Comparison of ENCODE assay signal across 24 mouse cellular contexts in the genomic region with DNA sequence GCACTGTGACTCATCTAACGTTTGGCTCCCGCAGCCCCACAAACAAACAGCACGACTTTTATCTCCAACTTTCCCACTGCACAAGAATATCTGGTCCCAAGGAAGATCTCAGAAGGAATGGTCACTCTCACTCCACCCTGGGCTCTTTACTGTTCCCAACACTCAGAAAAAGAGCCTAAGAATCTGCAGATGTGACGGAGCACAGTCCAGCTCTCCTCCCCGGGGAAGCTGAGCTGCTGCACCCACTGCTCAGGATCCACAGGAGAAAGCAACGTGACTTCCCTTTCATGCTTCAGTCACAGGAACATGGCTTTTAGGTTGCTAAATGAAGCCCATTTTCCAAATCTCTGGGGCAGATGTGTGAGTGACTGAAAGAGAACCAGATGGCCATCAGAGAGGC.
A peak's percentile ranks its signal among the peaks of the same experiment; 100 is the strongest.
DNase-seq lines count a peak whose midpoint lies in the region.
"Had no signal": no experiment of that assay in that cellular context is flagged by ENCODE, and none has a peak within 500 bp of the region (broad histone marks: within the 10 kb centered on the region; RNA-seq: fewer than 3 reads in every experiment).

No protein-coding gene starts in this region.

- peak; percentile 30 for DNase-seq in gastrocnemius, adult 18-20 months (ENCODE audit: low spot score)
- no peak for DNase-seq in gastrocnemius, postnatal 4 days (ENCODE audit: low spot score in 2 of 2)
- DNase-seq in heart, adult 11 months = peak; percentile 98
- DNase-seq in heart, postnatal 36 days = no peak
- DNase-seq in heart, adult 9 months (ENCODE audit: low spot score in 2 of 2) = peak; percentile 58 to 77
- no peak for DNase-seq in heart, postnatal 4 days
- no peak for DNase-seq in adrenal gland, adult 8-10 months
- DNase-seq: adrenal gland, postnatal 10 days; adrenal gland, postnatal 36 days; cerebellum, adult 11 months; cerebellum, adult 2 months; cerebellum, adult 9-11 months; cerebellum, postnatal 25 days; forebrain, postnatal 0 days; gastrocnemius, postnatal 10 days; kidney, adult 11 months; kidney, adult 8-10 months had no signal

- H3K4me1 ChIP-seq in brown adipose tissue, adult 24 weeks (ENCODE audit: control insufficient read depth, insufficient read depth, insufficient read length, low read length) = peaks cover 6% of the 10 kb centered on the region; the same call in 1 of the 2 replicates

- H3K27ac ChIP-seq in brown adipose tissue, adult 24 weeks (replicated peaks; ENCODE audit: low read depth, low read length) = 0 out of 2 replicates have a peak overlapping the region, but pooled peaks have one; percentile 2
- H3K27ac ChIP-seq: embryonic facial prominence, embryonic 12.5 days; embryonic facial prominence, embryonic 15.5 days; heart, embryonic 10.5 days; hindbrain, embryonic 10.5 days; hindbrain, embryonic 13.5 days; intestine, embryonic 15.5 days had no signal

- H3K4me3 ChIP-seq in brown adipose tissue, adult 24 weeks (ENCODE audit: insufficient read depth, low read depth, low read length) = no peak overlapping the region
- H3K4me3 ChIP-seq: embryonic facial prominence, embryonic 12.5 days; embryonic facial prominence, embryonic 15.5 days; heart, embryonic 10.5 days; hindbrain, embryonic 10.5 days; hindbrain, embryonic 13.5 days; intestine, embryonic 15.5 days had no signal

- intact Hi-C loops in heart, postnatal 36 days (cut with DNase I) = no loop called here

Comparison
In these comparisons a context has a peak if more than half of its experiments do, and no peak if none do; other contexts are left out.
1. DNase-seq: peak in gastrocnemius, adult 18-20 months (single experiment), heart, adult 11 months (single experiment) and heart, adult 9 months (2 of 2); none in gastrocnemius, postnatal 4 days (0 of 2), heart, postnatal 36 days (0 of 2), heart, postnatal 4 days (single experiment) and adrenal gland, adult 8-10 months (single experiment).